Mouse (Mus musculus): Measurements from ENCODE around the gene Serpina10. TPM values are rescaled to one million over a fixed set of nuclear protein-coding genes. Genes with fewer than 3 reads are reported as not detected.
A peak's percentile ranks its signal among the peaks of the same experiment; 100 is the strongest.
"Not testable (repeated sequence)": the region's sequence is repeated elsewhere in the genome, so short reads cannot be mapped to it uniquely, and the experiment has no call there.

Gene Serpina10
- total RNA-seq, 2 experiments from 2014 or later, result not detected

- DNase-seq, result no peak
Measured at GRCm38 (mm10) chr12:103601839-103602238, 29.4 kb downstream of the Serpina10 start.

GRCm38 (mm10) chr12:103600364-103600763 is 30.9 kb downstream of the Serpina10 start:
- no peak for DNase-seq

- no peak for DNase-seq
Measured at GRCm38 (mm10) chr12:103598411-103598810, 32.8 kb downstream of the Serpina10 start.

GRCm38 (mm10) chr12:103583771-103584170 is 47.5 kb downstream of the Serpina10 start:
- DNase-seq, result peak in 1 of 2 experiments; percentile 18

GRCm38 (mm10) chr12:103578148-103578547 is 53.1 kb downstream of the Serpina10 start:
- not testable (repeated sequence) for DNase-seq

- DNase-seq, result no peak
Measured at GRCm38 (mm10) chr12:103569690-103570089, 61.6 kb downstream of the Serpina10 start.

GRCm38 (mm10) chr12:103567129-103567528 is 64.1 kb downstream of the Serpina10 start:
- no peak for DNase-seq

- no peak for DNase-seq
Measured at GRCm38 (mm10) chr12:103565151-103565550, 66.1 kb downstream of the Serpina10 start.

Other genes starting within 250 kb of the Serpina10 start
- 10 to 100 TPM; 49.7 to 53.9 TPM for gene Otub2, start 242.8 kb downstream of the Serpina10 start, total RNA-seq (2021)
- gene 9330161L09Rik, start 223.6 kb downstream of the Serpina10 start, total RNA-seq (2021), result 1 to 10 TPM; 2.5 to 3.3 TPM
- 100 to 1,000 TPM; 213 to 224 TPM for gene Ddx24, start 205.6 kb downstream of the Serpina10 start, total RNA-seq (2021)
- gene Ifi27, start 197.2 kb downstream of the Serpina10 start, total RNA-seq (2021), result 10 to 100 TPM; 90.9 to 99.0 TPM
- gene Ifi27l2a, start 187.8 kb downstream of the Serpina10 start, total RNA-seq (2021), result 1 to 10 TPM; 1.2 to 1.3 TPM
- not detected for gene Ifi27l2b, start 174.2 kb downstream of the Serpina10 start, total RNA-seq (2021)
- gene Ppp4r4, start 99.2 kb downstream of the Serpina10 start, total RNA-seq (2021), result 10 to 100 TPM; 49.2 to 49.3 TPM
- gene Serpina6, start 25.8 kb upstream of the Serpina10 start, total RNA-seq (2021), result not detected
- gene Serpina16, start 44.7 kb upstream of the Serpina10 start, total RNA-seq (2021), result not detected
- gene Serpina1f, start 64.1 kb upstream of the Serpina10 start, total RNA-seq (2021), result not detected
- not detected for gene Serpina1d, start 142.1 kb upstream of the Serpina10 start, total RNA-seq (2021)
- gene Serpina1b, start 198.9 kb upstream of the Serpina10 start, total RNA-seq (2021), result not detected
- not detected for gene Serpina1a, start 232.1 kb upstream of the Serpina10 start, total RNA-seq (2021)

All from layer of hippocampus, postnatal 36 days (tissue).